Mouse (Mus musculus) forelimb bud, embryonic 11.5 days (tissue): ENCODE measurements around the gene Eps8l1.
"Not testable (repeated sequence)": the region's sequence is repeated elsewhere in the genome, so short reads cannot be mapped to it uniquely, and the experiment has no call there.

Experiments
- DNase-seq: peaks from one replicate; pipeline ENCODE4 v3.0.0-alpha.2; 2012; ENCODE audit warnings: low read depth, low spot score

Eps8l1 gene

GRCm38 (mm10) chr7:4460576-4461434 lies at the start of gene Eps8l1:
TSS of gene Eps8l1 (plus strand) at chr7:4460674.
- DNase-seq, result no peak

GRCm38 (mm10) chr7:4412406-4412805 lies 48.1 kb upstream of the Eps8l1 start:
- not testable (repeated sequence) for DNase-seq

- DNase-seq, result no peak
Measured at GRCm38 (mm10) chr7:4419681-4420080, 40.8 kb upstream of the Eps8l1 start.

DNA sequence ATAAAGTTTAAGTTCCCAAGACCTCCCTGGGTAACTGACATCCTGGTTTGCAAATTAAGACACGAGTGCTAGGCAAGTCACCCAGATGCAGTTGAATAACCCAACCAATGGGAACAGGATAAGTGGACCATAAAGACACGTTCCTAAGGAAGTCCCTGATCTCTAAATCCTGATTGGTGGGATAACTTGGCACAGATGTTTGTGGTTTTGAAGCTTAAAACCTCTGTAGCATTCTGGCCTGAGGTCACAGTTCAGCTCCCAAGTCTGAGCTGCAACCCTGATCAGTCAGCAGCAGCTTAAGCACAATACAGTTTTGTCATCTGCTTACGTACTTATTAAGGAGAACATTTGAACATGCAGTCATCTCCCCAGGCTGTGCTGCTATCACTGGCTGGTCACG lies 40.2 kb upstream of the Eps8l1 start:
- no peak for DNase-seq

DNA sequence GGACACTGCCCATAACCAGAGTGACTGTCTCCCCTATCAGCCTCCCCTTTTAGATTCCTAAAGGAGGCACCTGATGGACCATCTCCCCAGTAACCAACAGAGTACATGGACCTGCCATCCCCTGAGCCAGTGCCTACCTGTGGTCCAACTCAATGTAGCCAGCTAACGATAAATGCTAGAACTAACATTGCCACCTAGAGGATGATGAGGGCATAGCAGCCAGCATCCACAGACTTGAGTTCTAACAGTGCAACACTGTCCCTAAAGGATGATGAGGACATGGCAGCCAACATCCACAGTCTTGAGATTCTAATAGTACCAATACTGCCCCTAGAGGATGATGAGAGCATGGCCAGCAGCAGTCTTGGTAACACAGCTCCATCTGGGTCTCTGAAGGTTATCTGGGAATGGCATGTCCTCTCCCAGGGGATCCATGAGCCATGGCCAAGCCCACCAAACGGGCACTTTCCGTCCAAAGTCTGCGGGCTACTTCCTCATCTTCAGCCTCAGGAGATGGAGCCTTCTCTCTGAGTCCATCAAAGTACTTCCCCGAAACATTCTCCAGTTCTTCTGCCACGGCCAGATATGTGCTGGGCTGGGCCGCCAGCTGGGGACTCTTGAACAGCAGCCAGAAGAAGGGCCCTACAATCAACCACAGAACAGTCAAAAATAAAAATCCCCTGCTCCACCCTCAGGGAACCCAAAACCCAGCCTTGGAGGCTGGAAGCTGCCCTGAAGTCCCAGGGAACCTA lies 33.1 kb upstream of the Eps8l1 start:
- DNase-seq, result peak; percentile 93

DNA sequence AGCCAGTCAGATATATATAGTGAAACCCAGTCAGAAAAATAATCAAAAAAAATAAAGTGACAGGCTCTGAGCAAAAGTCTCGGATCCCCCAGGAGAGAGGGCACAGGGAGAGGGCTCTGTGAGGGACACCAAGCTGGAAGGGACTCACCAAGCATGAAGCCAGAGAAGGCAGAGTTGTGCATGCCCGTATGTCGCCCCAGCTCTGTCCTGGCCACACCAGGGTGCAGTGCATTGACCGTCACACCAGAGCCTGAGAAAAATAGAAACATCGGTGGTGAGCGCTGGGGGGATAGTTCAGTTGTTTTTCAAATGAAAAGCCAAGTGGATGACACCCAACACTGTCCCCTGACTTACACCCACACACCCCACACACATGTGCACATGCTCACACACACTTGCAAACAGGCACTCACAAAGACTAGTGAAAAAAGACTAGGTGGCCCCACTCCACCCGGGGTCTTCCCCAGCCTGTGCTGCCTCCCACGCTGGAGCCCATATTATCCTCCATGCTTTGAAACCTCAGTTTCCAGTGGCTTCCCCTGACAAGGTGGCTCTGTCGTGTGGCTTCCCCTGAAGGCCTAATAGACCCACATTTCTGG lies 30.1 kb upstream of the Eps8l1 start:
- DNase-seq, result no peak

GRCm38 (mm10) chr7:4431548-4431947 lies 28.9 kb upstream of the Eps8l1 start:
- peak; percentile 75 for DNase-seq

DNA sequence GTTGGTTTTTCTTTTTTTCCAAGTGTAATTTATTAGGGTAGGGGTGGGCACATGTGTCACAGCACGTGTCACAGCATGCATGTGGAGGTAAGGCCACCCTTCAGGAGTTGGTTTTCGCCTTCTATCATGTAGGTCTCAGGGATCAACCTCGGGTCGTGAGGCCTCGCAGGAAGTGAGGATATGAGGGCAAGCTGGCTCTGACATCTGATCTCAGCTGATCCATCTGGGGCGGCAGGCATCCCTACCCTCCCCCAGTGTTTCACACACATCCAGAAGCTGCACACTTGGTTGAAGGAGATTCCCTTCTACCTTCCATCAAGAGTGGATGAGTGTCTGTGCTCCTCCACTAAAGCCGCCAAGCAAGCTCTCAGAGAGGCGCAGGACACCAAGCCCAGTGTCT lies 28.4 kb upstream of the Eps8l1 start:
- no peak for DNase-seq

DNA sequence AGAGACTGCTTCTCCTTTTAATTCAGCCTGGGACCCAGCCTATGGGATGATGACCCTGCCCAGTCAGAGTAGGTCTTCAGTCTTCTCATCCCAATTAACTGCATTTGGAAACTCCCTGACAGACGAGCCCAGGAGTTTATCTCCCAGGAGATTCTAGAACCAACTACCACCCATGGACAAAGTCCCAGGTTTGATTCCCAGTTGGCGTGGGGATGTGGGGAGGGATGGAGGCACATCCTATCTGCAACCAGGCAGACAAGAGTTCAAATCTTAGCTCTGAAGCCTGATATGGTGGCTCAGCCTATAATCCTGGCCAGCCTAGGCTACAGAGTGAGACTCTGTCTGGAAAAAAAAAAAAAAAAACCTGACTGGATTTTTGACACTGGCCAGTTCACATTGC lies 22.8 kb upstream of the Eps8l1 start:
- DNase-seq, result no peak

- DNase-seq, result no peak
Measured at GRCm38 (mm10) chr7:4440549-4440948, 19.9 kb upstream of the Eps8l1 start.

DNA sequence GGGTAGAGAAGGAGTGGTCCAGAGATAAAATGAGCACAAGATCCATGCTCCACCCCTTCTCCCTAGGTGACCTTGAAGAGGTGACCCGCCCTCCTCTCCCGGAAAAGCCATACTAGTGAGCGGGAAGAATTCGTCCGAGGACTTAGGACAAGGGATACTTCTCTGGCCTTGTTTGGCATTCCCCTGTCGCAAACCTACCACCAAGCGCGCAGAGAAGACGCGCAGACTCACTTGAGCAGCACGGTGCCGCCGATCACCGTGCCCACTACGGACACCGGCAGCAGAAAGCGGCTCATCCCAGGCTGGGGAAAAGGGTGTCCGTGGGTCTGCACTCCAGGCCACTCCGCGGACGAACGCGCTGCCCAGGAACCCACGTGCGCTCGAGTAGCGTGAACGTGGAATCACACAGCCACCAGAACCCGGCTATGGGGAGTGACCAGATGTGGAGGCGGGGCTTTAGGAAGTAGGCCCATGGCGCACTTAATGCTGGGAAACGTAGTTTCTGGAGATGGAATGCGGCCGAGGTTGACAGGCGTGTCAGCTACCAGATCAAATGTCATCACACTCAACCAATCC lies 15.2 kb upstream of the Eps8l1 start, which contains the start of gene Rdh13:
Rdh13 (minus strand) TSS at position 434 of the 576 bp plus-strand sequence.
- peak; percentile 89 for DNase-seq

GRCm38 (mm10) chr7:4447138-4447537 lies 13.3 kb upstream of the Eps8l1 start:
- DNase-seq, result no peak

DNA sequence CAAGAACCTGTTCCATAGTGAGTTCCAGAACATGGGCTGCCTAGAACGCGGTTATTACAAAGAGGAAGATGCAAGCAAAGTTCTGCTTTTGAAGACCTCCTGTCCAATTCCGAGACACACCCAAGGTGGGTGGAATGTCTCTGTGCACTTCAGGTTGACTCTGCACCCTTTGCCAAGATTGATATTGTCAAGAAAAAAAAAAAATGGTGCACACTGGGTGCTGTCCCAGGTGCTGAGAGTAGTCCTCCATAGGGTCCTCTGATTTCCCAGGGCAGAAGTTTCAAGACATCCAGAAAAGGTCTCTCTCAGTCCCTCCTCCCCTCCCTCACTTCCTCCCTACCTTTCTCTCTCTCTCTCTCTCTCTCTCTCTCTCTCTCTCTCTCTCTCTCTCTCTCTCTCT lies 12.0 kb upstream of the Eps8l1 start:
- DNase-seq, result no peak

DNA sequence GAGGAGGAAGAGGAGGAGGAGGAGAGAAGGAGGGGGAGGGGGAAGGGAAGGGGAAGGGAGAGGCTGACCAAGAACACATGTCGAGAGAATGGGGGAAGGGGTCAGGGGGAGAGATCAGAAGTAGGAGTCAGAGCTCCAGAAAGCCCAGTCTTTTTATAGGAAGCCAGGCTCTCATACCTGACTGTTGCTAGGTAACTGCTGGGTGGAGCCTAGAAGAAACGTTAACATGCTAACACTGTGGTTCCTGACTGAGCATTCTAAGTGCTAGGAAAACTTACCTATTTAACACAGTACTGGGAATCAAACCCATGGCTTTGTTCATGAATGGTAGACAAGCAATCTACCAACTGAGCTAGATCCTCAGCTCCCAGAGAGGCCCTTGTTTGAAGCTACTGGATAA lies 11.3 kb upstream of the Eps8l1 start:
- no peak for DNase-seq

DNA sequence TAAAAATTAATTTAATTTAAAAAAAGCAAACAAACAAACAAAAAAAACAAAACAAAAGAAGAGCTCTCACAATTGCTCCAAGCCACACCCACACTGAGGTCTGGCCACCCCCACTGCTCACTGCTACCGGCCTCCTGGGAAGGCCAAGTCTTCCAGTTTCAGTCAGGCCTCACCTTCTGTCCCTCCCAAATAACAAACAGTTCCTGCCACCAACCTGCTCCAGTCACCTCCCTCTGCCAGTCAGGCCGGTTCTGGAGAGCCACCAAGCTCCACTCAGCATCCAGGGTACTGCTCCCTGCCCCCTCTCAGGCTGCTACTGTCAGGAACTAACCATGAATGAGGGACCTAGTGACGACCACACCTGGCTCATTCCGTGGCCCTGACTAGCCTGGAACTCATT lies 7.8 kb upstream of the Eps8l1 start:
- no peak for DNase-seq

DNA sequence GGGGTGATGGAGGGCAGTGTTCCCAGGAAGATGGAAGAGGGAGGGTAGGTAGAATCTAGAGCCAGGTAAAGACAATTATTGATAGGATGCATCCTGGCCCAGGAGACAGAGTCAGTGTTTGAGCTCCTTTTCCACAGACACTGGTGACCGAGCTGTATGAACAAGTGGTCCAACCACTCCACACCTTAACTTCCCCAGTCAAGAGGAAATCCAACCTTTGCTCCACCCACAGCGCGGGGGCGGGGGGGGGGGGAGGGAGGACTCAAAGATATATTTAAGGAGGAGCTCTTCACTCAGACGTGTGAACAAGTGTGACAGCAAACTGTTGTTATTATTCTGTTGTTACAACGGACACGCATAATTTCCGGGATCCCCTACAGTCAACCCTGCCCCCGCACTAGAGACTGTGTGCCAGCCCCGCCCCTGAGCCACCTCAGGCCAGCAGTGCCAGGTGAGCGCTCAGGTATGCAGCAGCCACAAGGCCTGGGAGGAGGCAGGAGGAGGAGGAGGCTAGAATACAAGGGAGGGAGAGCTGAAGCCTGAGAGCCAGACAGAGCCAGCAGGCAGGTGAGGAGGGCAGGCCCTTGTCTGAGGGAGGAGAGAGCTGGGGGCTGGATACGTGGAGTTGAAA lies 3.8 kb downstream of the Eps8l1 start:
- peak; percentile 10 for DNase-seq

DNA sequence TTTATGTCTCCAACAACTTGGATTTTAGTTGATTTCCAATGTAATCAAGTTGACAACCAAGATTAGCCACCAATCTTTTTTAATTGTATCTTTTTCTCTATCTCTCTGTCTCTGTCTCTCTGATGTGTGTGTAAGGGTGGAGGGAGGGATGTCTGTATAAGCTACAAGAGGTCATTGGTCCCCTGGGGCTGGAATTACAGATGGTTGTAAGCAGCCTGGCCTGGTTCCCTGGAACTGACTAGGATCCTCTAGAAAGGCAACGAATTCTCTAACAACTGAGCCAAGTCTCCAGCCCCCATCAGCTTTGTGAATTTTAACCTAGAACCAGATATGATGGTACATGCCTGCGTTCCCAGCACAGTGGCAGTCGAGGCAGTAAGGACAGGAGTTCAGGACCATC lies 7.3 kb downstream of the Eps8l1 start:
- DNase-seq, result no peak

DNA sequence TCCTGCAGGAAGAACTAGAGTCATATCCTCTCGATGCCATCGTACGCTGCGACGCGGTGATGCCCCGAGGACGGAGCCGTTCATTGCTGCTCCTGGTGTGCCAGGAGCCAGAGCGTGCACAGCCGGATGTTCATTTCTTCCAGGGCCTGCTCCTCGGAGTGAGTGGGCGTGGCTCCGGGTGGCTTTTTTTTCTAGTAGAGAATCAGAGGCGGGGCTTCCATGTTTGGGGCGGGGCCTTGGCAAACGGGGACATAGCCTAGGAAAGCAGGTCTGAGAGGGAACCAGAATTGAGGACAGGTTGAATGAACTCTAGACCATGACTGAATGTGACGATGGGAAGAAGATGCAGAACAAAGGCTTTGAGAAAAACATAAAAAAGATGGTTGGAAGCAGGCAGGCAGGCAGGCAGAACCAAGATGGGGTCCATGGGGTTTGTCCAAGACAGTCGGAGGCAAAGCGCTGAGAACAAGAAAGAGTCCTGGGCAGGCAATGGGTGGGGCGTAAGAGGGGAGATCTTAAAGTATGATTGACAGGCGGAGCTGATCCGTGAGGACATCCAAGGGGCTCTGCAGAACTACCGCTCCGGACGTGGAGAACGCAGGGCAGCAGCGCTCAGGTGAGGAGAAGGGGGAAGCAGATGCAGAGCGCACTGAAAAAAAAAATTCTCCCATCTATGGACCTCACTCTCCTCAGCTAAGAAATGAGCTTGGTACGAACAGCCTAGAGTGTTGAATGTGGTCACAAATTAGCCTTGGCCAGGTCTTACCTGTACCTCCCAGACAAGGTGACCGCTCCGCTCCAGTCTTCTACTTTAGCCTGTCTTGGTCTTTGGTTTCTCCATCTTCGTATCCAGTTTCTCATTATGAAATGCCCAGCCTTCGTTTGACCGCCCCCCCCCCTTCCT lies 10.1 kb downstream of the Eps8l1 start:
- DNase-seq, result peak; percentile 34

DNA sequence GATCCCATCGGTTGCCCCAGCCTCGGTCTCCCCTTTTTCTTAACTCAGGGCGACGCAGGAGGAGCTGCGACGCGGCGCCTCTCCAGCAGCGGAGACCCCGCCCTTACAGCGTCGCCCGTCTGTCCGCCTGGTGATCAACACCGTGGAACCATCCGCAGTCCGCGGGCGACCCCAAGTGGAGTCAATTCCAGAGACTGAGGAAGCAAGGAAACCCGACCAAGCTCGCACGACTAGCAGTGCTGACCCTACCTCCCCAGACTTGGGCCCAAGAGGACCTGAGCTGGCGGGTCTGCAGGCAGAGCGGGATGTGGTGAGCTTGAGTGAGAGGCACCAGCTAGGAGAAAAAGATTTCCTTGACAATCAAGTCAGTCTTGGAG lies 10.7 kb downstream of the Eps8l1 start:
- DNase-seq, result peak; percentile 62

- DNase-seq, result no peak
Measured at GRCm38 (mm10) chr7:4473940-4474339, 13.5 kb downstream of the Eps8l1 start.
